Mouse (Mus musculus) forebrain, postnatal 0 days (tissue): ENCODE measurements around the gene Sox30. TPM values are rescaled to one million over a fixed set of nuclear protein-coding genes. Genes with fewer than 3 reads are reported as not detected.

Experiments
- ATAC-seq: fragments of 200-750 bp; cut with Nextera tagmentation; 2 replicates; pipeline ENCODE4 v1.8.0; 2017; ENCODE audit warnings: mild to moderate bottlenecking, moderate library complexity
- DNase-seq: peaks from one replicate; pipeline ENCODE4 v3.0.0-alpha.2; 2015
- H3K27ac ChIP-seq: fragments of 300-500 bp; sonication (generic); 2 replicates; pipeline ENCODE4 v1.5.1; 2014; ENCODE audit warnings: low read depth, mild to moderate bottlenecking, antibody characterized with exemption, low read length, moderate library complexity, mixed read lengths
- H3K27me3 ChIP-seq: fragments of 300-500 bp; sonication (generic); 2 replicates; pipeline ENCODE4 v1.6.1; 2014; ENCODE audit warnings: mild to moderate bottlenecking, low read length, mixed read lengths; ENCODE audit not compliant: insufficient read depth
- H3K36me3 ChIP-seq: fragments of 300-500 bp; sonication (generic); 2 replicates; pipeline ENCODE4 v1.6.1; 2014; ENCODE audit warnings: mild to moderate bottlenecking, moderate library complexity; ENCODE audit not compliant: insufficient read depth
- H3K4me1 ChIP-seq: fragments of 300-500 bp; sonication (generic); 2 replicates; pipeline ENCODE4 v1.6.1; 2014; ENCODE audit warnings: antibody characterized with exemption; ENCODE audit not compliant: insufficient read depth
- H3K4me2 ChIP-seq: fragments of 300-500 bp; sonication (generic); 2 replicates; pipeline ENCODE4 v1.6.1; 2014; ENCODE audit warnings: low read depth, mild to moderate bottlenecking, moderate library complexity
- H3K4me3 ChIP-seq: fragments of 300-500 bp; sonication (generic); 2 replicates; pipeline ENCODE4 v1.5.1; 2014; ENCODE audit warnings: low read depth, low read length, mixed read lengths
- H3K9ac ChIP-seq: fragments of 300-500 bp; sonication (generic); 2 replicates; pipeline ENCODE4 v1.6.1; 2014; ENCODE audit warnings: mild to moderate bottlenecking
- H3K9me3 ChIP-seq: fragments of 300-500 bp; sonication (generic); 2 replicates; pipeline ENCODE4 v1.6.1; 2016; ENCODE audit warnings: low read length
- CTCF ChIP-seq: sonication (generic); IDR thresholded peaks from 2 replicates; pipeline ENCODE4 v1.5.1; 2016; ENCODE audit warnings: antibody characterized with exemption, control low read depth, low read depth
- WGBS: fragments of 180-500 bp; shearing (Covaris S2); extraction: QIAGEN DNeasy Blood & Tissue Kit; methylation state at CpG from one replicate; pipeline ENCODE4 v1.1.7; 2014; 5-methylcytosine and 5-hydroxymethylcytosine counted together
- polyA plus RNA-seq: library from polyadenylated mRNA; unstranded; fragments of >200 nt; fragmentation: Nextera tagmentation; extraction: Ambion mirVana; gene quantifications from 2 replicates; pipeline ENCODE4 v1.2.1, GENCODE M21; 2015
- total RNA-seq: library from RNA; depleted of rRNA; stranded (reverse); fragments of >200 nt; gene quantifications from 2 replicates; pipeline ENCODE4 v1.2.3, GENCODE M21; 2014

Gene Sox30
- total and polyA plus RNA-seq, 2 experiments from 2014 or later: 0.13 to 0.57 TPM

DNA sequence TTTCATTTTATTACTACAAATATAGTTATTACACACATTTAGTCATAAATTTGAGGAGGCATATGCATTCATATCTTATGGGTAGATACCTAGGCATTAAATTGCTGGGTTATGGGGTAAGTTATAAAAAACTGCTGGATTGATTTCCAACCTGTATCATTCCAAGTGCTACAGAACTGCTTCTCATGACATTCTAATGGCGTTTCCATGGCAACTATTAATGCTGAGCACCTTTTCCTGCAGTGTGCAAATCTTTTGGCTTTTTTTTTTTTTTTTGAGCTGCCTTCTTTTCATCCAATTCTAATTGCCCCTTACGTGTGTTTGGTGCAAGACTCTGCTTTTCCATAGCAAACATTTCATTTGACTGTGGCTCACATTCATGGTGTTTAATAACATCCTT lies 49.9 kb downstream of the Sox30 start:
- ATAC-seq: peak; percentile 67
- no peak for DNase-seq
- no peak overlapping the region for H3K27ac ChIP-seq

DNA sequence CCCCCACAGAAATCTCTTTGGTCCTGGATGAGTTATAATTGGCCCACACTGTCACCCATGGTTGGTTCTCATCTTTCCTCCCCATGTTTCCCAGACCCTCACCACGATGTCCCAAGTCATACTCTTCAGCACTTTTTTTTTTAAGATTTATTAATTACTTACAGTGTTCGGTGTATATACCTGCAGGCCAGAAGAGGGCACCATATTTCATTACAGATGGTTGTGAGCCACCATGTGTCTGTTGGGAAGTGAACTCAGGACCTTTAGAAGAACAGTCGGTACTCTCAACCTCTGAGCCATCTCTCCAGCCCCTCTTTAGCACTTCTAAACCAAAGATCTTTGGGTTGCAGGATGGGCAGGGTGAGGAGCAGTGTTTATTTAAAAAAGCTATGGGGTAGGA lies 51.4 kb downstream of the Sox30 start:
- H3K27ac ChIP-seq: no peak overlapping the region
- no peaks in the 10 kb centered on the region for H3K4me1 ChIP-seq
- no peak overlapping the region for H3K4me3 ChIP-seq
- no peak overlapping the region for H3K4me2 ChIP-seq
- no peak overlapping the region for H3K9ac ChIP-seq
- ATAC-seq (no peak), DNase-seq (no peak)
- no peaks in the 10 kb centered on the region for H3K9me3 ChIP-seq
- no peaks in the 10 kb centered on the region for H3K27me3 ChIP-seq
- no peaks in the 10 kb centered on the region for H3K36me3 ChIP-seq
- TF ChIP-seq CTCF: no peak
- 62% methylated on average over 3 of the region's 3 CpGs for WGBS

More for the DNA sequence above, 49.9 kb downstream of the Sox30 start:
- Histone ChIP-seq H3K4me2 (no peak overlapping the region), H3K4me1 (no peaks in the 10 kb centered on the region), H3K9me3 (no peaks in the 10 kb centered on the region), H3K27me3 (no peaks in the 10 kb centered on the region), H3K36me3 (no peaks in the 10 kb centered on the region), H3K9ac (no peak overlapping the region), H3K4me3 (no peak overlapping the region)
- no peak for TF ChIP-seq CTCF
- WGBS: 45% methylated on average over 2 of the region's 2 CpGs

GRCm38 (mm10) chr11:46032956-46033355 lies 52.8 kb downstream of the Sox30 start:
- H3K4me2 ChIP-seq: no peak overlapping the region
- no peak overlapping the region for H3K27ac ChIP-seq
- no peaks in the 10 kb centered on the region for H3K9me3 ChIP-seq
- no peaks in the 10 kb centered on the region for H3K36me3 ChIP-seq
- DNase-seq (no peak), ATAC-seq (no peak)
- no peak for TF ChIP-seq CTCF
- no peaks in the 10 kb centered on the region for H3K4me1 ChIP-seq
- H3K4me3 ChIP-seq: no peak overlapping the region
- 91% methylated on average over 7 of the region's 7 CpGs for WGBS
- no peaks in the 10 kb centered on the region for H3K27me3 ChIP-seq
- H3K9ac ChIP-seq: no peak overlapping the region

DNA sequence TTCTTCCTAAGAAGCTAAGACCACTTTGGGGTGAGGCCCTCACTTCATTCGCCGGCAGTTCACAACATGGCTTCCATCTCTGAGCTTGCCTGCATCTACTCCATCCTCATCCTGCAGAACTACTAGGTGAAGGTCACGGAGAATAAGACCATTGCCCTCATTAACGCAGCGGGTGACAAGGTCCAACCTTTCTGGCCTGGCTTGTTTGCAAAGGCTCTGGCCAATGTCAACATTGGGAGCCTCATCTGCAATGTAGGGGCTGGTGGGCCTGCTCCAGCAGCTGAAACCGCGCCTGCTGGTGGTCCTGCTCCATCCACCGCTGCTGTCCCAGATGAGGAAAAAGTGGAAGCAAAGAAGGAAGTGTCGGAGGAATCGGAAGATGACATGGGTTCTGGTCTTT lies 56.3 kb downstream of the Sox30 start:
- ATAC-seq (no peak), DNase-seq (no peak)
- Histone ChIP-seq H3K9ac (no peak overlapping the region), H3K4me1 (no peaks in the 10 kb centered on the region), H3K9me3 (no peaks in the 10 kb centered on the region), H3K27me3 (no peaks in the 10 kb centered on the region), H3K4me3 (no peak overlapping the region), H3K4me2 (no peak overlapping the region), H3K36me3 (no peaks in the 10 kb centered on the region), H3K27ac (no peak overlapping the region)
- no peak for TF ChIP-seq CTCF
- 95% methylated on average over 10 of the region's 10 CpGs for WGBS

DNA sequence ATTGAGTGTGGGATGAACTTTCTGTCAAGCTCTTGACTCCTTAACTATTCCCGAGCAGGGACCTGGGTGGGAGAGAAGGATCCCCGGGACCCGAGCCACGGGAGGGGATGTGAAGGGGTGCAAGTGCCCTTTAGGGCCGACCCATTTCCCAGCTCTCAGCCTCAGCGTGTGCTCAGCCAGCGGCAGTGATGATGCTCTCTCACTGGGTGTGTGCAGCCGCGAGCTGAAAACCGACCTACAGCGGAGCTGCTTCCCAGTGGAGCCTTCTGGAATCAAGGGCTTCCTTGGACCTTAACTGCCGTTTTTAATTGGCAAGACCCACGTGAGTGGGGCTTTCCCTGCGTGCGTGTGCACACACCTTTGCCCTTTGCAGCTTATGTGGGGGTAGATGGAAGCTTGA lies 58.8 kb downstream of the Sox30 start:
- H3K4me2 ChIP-seq: no peak overlapping the region
- H3K27me3 ChIP-seq: no peaks in the 10 kb centered on the region
- no peaks in the 10 kb centered on the region for H3K9me3 ChIP-seq
- no peak for ATAC-seq
- no peaks in the 10 kb centered on the region for H3K4me1 ChIP-seq
- WGBS: 79% methylated on average over 15 of the region's 15 CpGs
- no peak overlapping the region for H3K9ac ChIP-seq
- H3K36me3 ChIP-seq: no peaks in the 10 kb centered on the region
- no peak overlapping the region for H3K4me3 ChIP-seq
- H3K27ac ChIP-seq: no peak overlapping the region
- DNase-seq: no peak
- TF ChIP-seq CTCF: no peak

GRCm38 (mm10) chr11:46039335-46039734 lies 59.2 kb downstream of the Sox30 start:
- no peak for ATAC-seq
- DNase-seq: no peak

DNA sequence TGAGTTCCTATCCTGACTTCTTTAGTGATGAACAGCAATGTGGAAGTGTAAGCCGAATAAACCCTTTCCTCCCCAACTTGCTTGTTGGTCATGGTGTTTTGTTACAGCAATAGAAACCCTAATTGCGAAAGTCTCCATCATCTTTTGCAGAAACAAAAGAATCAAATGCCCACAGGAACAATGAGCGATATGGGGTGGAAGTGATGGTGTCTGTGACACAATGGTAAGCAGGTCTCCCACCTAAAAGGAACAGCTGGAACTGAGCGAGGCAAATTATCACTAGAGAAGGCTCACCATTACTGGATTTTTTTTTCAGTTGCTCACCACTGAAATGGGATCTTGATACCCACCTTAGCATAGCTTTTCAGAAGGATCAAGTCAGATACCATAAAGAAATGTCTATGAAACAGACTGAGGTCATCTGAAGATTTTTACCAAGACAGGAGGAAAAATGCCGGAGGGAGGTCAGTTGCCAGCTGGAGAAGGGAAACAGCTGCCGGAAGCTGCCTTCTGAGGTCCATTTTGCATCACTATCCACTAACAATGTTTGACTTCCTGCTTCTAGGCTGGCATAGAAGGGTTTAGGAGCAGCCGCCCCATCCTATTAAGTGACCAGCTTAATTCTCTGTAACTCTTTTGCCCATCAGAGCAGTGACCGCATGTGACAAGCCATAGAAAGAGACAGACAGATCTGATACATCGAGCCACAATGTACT lies 60.9 kb downstream of the Sox30 start:
- ATAC-seq (no peak), DNase-seq (no peak)
- no peak overlapping the region for H3K4me3 ChIP-seq
- no peak overlapping the region for H3K9ac ChIP-seq
- no peaks in the 10 kb centered on the region for H3K36me3 ChIP-seq
- TF ChIP-seq CTCF: no peak
- no peak overlapping the region for H3K27ac ChIP-seq
- no peak overlapping the region for H3K4me2 ChIP-seq
- H3K9me3 ChIP-seq: no peaks in the 10 kb centered on the region
- no peaks in the 10 kb centered on the region for H3K4me1 ChIP-seq
- WGBS: 90% methylated on average over 9 of the region's 9 CpGs
- H3K27me3 ChIP-seq: no peaks in the 10 kb centered on the region

More at GRCm38 (mm10) chr11:46039335-46039734, 59.2 kb downstream of the Sox30 start:
- Histone ChIP-seq H3K9ac (no peak overlapping the region), H3K27ac (no peak overlapping the region), H3K4me3 (no peak overlapping the region), H3K9me3 (no peaks in the 10 kb centered on the region), H3K4me2 (no peak overlapping the region), H3K36me3 (no peaks in the 10 kb centered on the region), H3K4me1 (no peaks in the 10 kb centered on the region), H3K27me3 (no peaks in the 10 kb centered on the region)
- TF ChIP-seq CTCF: no peak
- WGBS: 76% methylated on average over 11 of the region's 11 CpGs
